Comparison of ENCODE assay signal across 7 mouse cellular contexts in the genomic region with DNA sequence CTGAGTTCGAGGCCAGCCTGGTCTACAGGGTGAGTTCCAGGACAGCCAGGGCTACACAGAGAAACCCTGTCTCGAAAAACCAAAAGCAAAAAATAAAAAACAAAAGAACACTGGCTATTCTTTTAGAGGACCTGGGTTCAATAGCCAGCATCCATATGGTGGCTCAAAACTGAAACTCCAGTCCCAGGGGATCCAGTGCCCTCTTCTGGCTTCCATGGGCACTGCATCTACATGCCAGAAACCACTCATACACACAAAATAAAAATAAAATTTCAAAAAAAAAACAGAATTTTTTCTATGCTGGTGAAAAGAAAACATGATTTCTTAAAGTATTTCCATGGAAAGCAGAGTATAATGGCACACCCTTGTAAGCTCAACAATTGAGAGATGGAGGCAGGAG. TPM values are rescaled to one million over a fixed set of nuclear protein-coding genes. Genes with fewer than 3 reads are reported as not detected.
A peak's percentile ranks its signal among the peaks of the same experiment; 100 is the strongest.
DNase-seq lines count a peak whose midpoint lies in the region; ATAC-seq and TF ChIP-seq lines count a peak whose summit lies in the region.

No protein-coding gene starts in this region.

- H3K36me3 ChIP-seq in kidney, postnatal 0 days (ENCODE audit: insufficient read depth, low read length), result no peaks in the 10 kb centered on the region
- H3K36me3 ChIP-seq in kidney, embryonic 16.5 days (ENCODE audit: insufficient read depth, low read length), result no peaks in the 10 kb centered on the region

- no peaks in the 10 kb centered on the region for H3K27me3 ChIP-seq in kidney, postnatal 0 days (ENCODE audit: insufficient read depth, low read length)
- H3K27me3 ChIP-seq in kidney, embryonic 16.5 days (ENCODE audit: insufficient read depth, low read length), result no peaks in the 10 kb centered on the region

- TF ChIP-seq CTCF in kidney, postnatal 0 days (IDR thresholded peaks at IDR 0.05; ENCODE audit: low read depth), result peak; percentile 60; the same call in 1 of the 2 replicates

- ATAC-seq in kidney, postnatal 0 days (replicated peaks; ENCODE audit: low FRiP score, low read depth), result no peak
- no peak for ATAC-seq in kidney, embryonic 16.5 days (ENCODE audit: low FRiP score, low TSS enrichment)
- peak; percentile 76 for ATAC-seq in erythroblast, adult 5-6 weeks (replicated peaks; ENCODE audit: low FRiP score, poor library complexity, severe bottlenecking)

- no peaks in the 10 kb centered on the region for H3K9me3 ChIP-seq in kidney, postnatal 0 days (replicated peaks; ENCODE audit: low read length)
- H3K9me3 ChIP-seq in kidney, embryonic 16.5 days (ENCODE audit: low read length), result no peaks in the 10 kb centered on the region

- no peak overlapping the region for H3K27ac ChIP-seq in kidney, postnatal 0 days
- H3K27ac ChIP-seq in kidney, embryonic 16.5 days (ENCODE audit: low read length), result no peak overlapping the region

- WGBS in kidney, postnatal 0 days, result 89% methylated on average over 2 of the region's 2 CpGs
- whole genome bisulfite sequencing in kidney, embryonic 16.5 days, result 95% methylated on average over 2 of the region's 2 CpGs

- no peak overlapping the region for H3K4me2 ChIP-seq in kidney, postnatal 0 days (ENCODE audit: low read length)
- no peak overlapping the region for H3K4me2 ChIP-seq in kidney, embryonic 16.5 days (replicated peaks; ENCODE audit: low read depth, low read length)

- no peaks in the 10 kb centered on the region for H3K4me1 ChIP-seq in kidney, postnatal 0 days (replicated peaks; ENCODE audit: insufficient read depth, low read length)
- no peaks in the 10 kb centered on the region for H3K4me1 ChIP-seq in kidney, embryonic 16.5 days (ENCODE audit: insufficient read depth, low read length)

- no peak overlapping the region for H3K4me3 ChIP-seq in kidney, postnatal 0 days (replicated peaks; ENCODE audit: low read depth, low read length)
- H3K4me3 ChIP-seq in kidney, embryonic 16.5 days (ENCODE audit: low read length), result no peak overlapping the region

- no peak for DNase-seq in kidney, postnatal 0 days (ENCODE audit: low spot score)
- DNase-seq in ZHBTc4 (ENCODE audit: low read depth, low spot score), result peak; percentile 53
- DNase-seq in retina, postnatal 1 day, result peak; percentile 25
- no peak for DNase-seq in urinary bladder, postnatal 25 days (ENCODE audit: low spot score)
- DNase-seq in heart, adult 9 months (ENCODE audit: low spot score in 2 of 2), result no peak

- H3K9ac ChIP-seq in kidney, postnatal 0 days (ENCODE audit: low read depth, low read length), result no peak overlapping the region
- no peak overlapping the region for H3K9ac ChIP-seq in kidney, embryonic 16.5 days (replicated peaks; ENCODE audit: low read length)

RNA-seq across cellular contexts. Expression of a gene that starts 18.3 kb away (rescaled TPM):
- polyA plus RNA-seq in kidney, postnatal 0 days (2015; fragmentation: Nextera tagmentation; extraction: Ambion mirVana), result 77.8 and 90.8 TPM in 2 replicates
- 141 and 155 TPM in 2 replicates for polyA plus RNA-seq in kidney, embryonic 16.5 days (2015; fragmentation: Nextera tagmentation; extraction: Ambion mirVana)
- total RNA-seq in erythroblast, adult 5-6 weeks (2015; ENCODE audit: low replicate concordance), result 38.9 and 51.9 TPM in 2 replicates
- total RNA-seq in erythroblast, adult 5-6 weeks (2017; ENCODE audit: low replicate concordance), result 43.5 and 60.1 TPM in 2 replicates

RNA-seq across cellular contexts. Expression of a gene that starts 47.7 kb away (rescaled TPM):
- polyA plus RNA-seq in kidney, postnatal 0 days (2015; fragmentation: Nextera tagmentation; extraction: Ambion mirVana), result 103 and 104 TPM in 2 replicates
- polyA plus RNA-seq in kidney, embryonic 16.5 days (2015; fragmentation: Nextera tagmentation; extraction: Ambion mirVana), result 99.2 and 102 TPM in 2 replicates
- total RNA-seq in erythroblast, adult 5-6 weeks (2015; ENCODE audit: low replicate concordance), result 20.8 and 23.0 TPM in 2 replicates
- 31.4 and 40.6 TPM in 2 replicates for total RNA-seq in erythroblast, adult 5-6 weeks (2017; ENCODE audit: low replicate concordance)

Comparison
In these comparisons a context has a peak if more than half of its experiments do, and no peak if none do; other contexts are left out.
1. DNase-seq: peak in ZHBTc4 (single experiment) and retina, postnatal 1 day (single experiment); none in kidney, postnatal 0 days (single experiment), urinary bladder, postnatal 25 days (single experiment) and heart, adult 9 months (0 of 2).